Mouse (Mus musculus) embryonic facial prominence, embryonic 15.5 days (tissue): ENCODE measurements around the gene Rfx2. TPM values are rescaled to one million over a fixed set of nuclear protein-coding genes. Genes with fewer than 3 reads are reported as not detected.

Experiments used
- ATAC-seq: fragments of 200-750 bp; cut with Nextera tagmentation; 2 replicates; pipeline ENCODE4 v1.8.0; 2017; ENCODE audit warnings: low read depth, moderate TSS enrichment; ENCODE audit not compliant: insufficient number of reproducible peaks, low FRiP score, low TSS enrichment
- H3K27ac ChIP-seq: fragments of 300-500 bp; sonication (generic); replicated peaks from 2 replicates; pipeline ENCODE4 v1.5.1; 2015; ENCODE audit warnings: mild to moderate bottlenecking, inconsistent platforms
- H3K27me3 ChIP-seq: fragments of 300-500 bp; sonication (generic); 2 replicates; pipeline ENCODE4 v1.6.1; 2015; ENCODE audit warnings: inconsistent platforms
- H3K36me3 ChIP-seq: fragments of 300-500 bp; sonication (generic); 2 replicates; pipeline ENCODE4 v1.6.1; 2015; ENCODE audit warnings: mild to moderate bottlenecking, inconsistent platforms
- H3K4me1 ChIP-seq: fragments of 300-500 bp; sonication (generic); 2 replicates; pipeline ENCODE4 v1.6.1; 2015; ENCODE audit warnings: inconsistent platforms
- H3K4me2 ChIP-seq: fragments of 300-500 bp; sonication (generic); replicated peaks from 2 replicates; pipeline ENCODE4 v1.6.1; 2015; ENCODE audit warnings: mild to moderate bottlenecking, inconsistent platforms
- H3K4me3 ChIP-seq: fragments of 300-500 bp; sonication (generic); replicated peaks from 2 replicates; pipeline ENCODE4 v1.5.1; 2015; ENCODE audit warnings: mild to moderate bottlenecking, inconsistent platforms
- H3K9ac ChIP-seq: fragments of 300-500 bp; sonication (generic); 2 replicates; pipeline ENCODE4 v1.6.1; 2015; ENCODE audit warnings: inconsistent platforms
- H3K9me3 ChIP-seq: fragments of 300-500 bp; sonication (generic); replicated peaks from 2 replicates; pipeline ENCODE4 v1.6.1; 2016; ENCODE audit warnings: inconsistent platforms
- WGBS: fragments of 180-500 bp; shearing (Covaris S2); methylation state at CpG from one replicate; pipeline ENCODE4 v1.1.7; 2015; 5-methylcytosine and 5-hydroxymethylcytosine counted together
- polyA plus RNA-seq: library from polyadenylated mRNA; unstranded; fragments of >200 nt; fragmentation: Nextera tagmentation; extraction: Ambion mirVana; gene quantifications from 2 replicates; pipeline ENCODE4 v1.2.1, GENCODE M21; 2015

Rfx2 gene
- polyA plus RNA-seq, 1 experiment from 2014 or later, result 9.9 TPM

- Histone ChIP-seq H3K27me3 (no peaks in the 10 kb centered on the region), H3K9ac (no peak overlapping the region)
- WGBS, result 76% methylated on average over 13 of the region's 13 CpGs
Measured at GRCm38 (mm10) chr17:56780291-56780978, 50.4 kb downstream of the Rfx2 start.

GRCm38 (mm10) chr17:56778779-56779362 lies 51.9 kb downstream of the Rfx2 start:
- H3K27me3 ChIP-seq, result no peaks in the 10 kb centered on the region
- no peak for ATAC-seq
- H3K9ac ChIP-seq, result no peak overlapping the region
- no peak overlapping the region for H3K4me3 ChIP-seq
- H3K4me1 ChIP-seq, result no peaks in the 10 kb centered on the region
- H3K9me3 ChIP-seq, result no peaks in the 10 kb centered on the region
- H3K36me3 ChIP-seq, result peaks cover 20% of the 10 kb centered on the region; the same call in 1 of the 2 replicates
- H3K4me2 ChIP-seq, result no peak overlapping the region
- no peak overlapping the region for H3K27ac ChIP-seq
- 41% methylated on average over 3 of the region's 3 CpGs for WGBS

More at GRCm38 (mm10) chr17:56780291-56780978, 50.4 kb downstream of the Rfx2 start:
- no peak overlapping the region for H3K27ac ChIP-seq
- no peak overlapping the region for H3K4me2 ChIP-seq
- no peak for ATAC-seq
- no peaks in the 10 kb centered on the region for H3K9me3 ChIP-seq
- peaks cover 20% of the 10 kb centered on the region; the same call in 1 of the 2 replicates for H3K36me3 ChIP-seq
- no peaks in the 10 kb centered on the region for H3K4me1 ChIP-seq
- H3K4me3 ChIP-seq, result no peak overlapping the region

GRCm38 (mm10) chr17:56777568-56777967 lies 53.2 kb downstream of the Rfx2 start:
- peaks cover 20% of the 10 kb centered on the region; the same call in 1 of the 2 replicates for H3K36me3 ChIP-seq
- no peak overlapping the region for H3K9ac ChIP-seq
- H3K27ac ChIP-seq, result no peak overlapping the region
- no peaks in the 10 kb centered on the region for H3K9me3 ChIP-seq
- no peak overlapping the region for H3K4me2 ChIP-seq
- H3K4me3 ChIP-seq, result no peak overlapping the region
- H3K27me3 ChIP-seq, result no peaks in the 10 kb centered on the region
- WGBS, result 89% methylated on average over 11 of the region's 11 CpGs
- H3K4me1 ChIP-seq, result no peaks in the 10 kb centered on the region
- ATAC-seq, result no peak

- H3K9me3 ChIP-seq, result no peaks in the 10 kb centered on the region
- WGBS, result 91% methylated on average over 5 of the region's 5 CpGs
- no peak for ATAC-seq
- H3K9ac ChIP-seq, result no peak within 1 kb of the TSS
- H3K4me3 ChIP-seq, result no peak within 1 kb of the TSS
- H3K36me3 ChIP-seq, result peaks cover 43% of the 10 kb centered on the region
- peaks cover 8% of the 10 kb centered on the region for H3K4me1 ChIP-seq
- H3K4me2 ChIP-seq, result no peak within 1 kb of the TSS
- H3K27me3 ChIP-seq, result no peaks in the 10 kb centered on the region
- no peak within 1 kb of the TSS for H3K27ac ChIP-seq
Measured at GRCm38 (mm10) chr17:56769950-56770349, 60.9 kb downstream of the Rfx2 start, which contains the start of gene Prr22. Prr22 (plus strand) TSS chr17:56770250.

GRCm38 (mm10) chr17:56768941-56769340 lies 61.9 kb downstream of the Rfx2 start:
- Histone ChIP-seq H3K9me3 (no peaks in the 10 kb centered on the region), H3K4me1 (peaks cover 8% of the 10 kb centered on the region), H3K4me3 (no peak overlapping the region), H3K27ac (no peak overlapping the region), H3K9ac (no peak overlapping the region), H3K27me3 (no peaks in the 10 kb centered on the region), H3K4me2 (no peak overlapping the region), H3K36me3 (peaks cover 43% of the 10 kb centered on the region)
- 94% methylated on average over 11 of the region's 11 CpGs for WGBS
- ATAC-seq, result no peak

- Histone ChIP-seq H3K9ac (no peak overlapping the region), H3K27me3 (no peaks in the 10 kb centered on the region), H3K9me3 (no peaks in the 10 kb centered on the region), H3K4me2 (no peak overlapping the region), H3K36me3 (peaks cover 43% of the 10 kb centered on the region), H3K4me1 (peaks cover 15% of the 10 kb centered on the region), H3K4me3 (no peak overlapping the region), H3K27ac (no peak overlapping the region)
- WGBS, result 91% methylated on average over 29 of the region's 29 CpGs
- no peak for ATAC-seq
Measured at GRCm38 (mm10) chr17:56767531-56768135, 63.2 kb downstream of the Rfx2 start.

- Histone ChIP-seq H3K9ac (no peak overlapping the region), H3K27ac (no peak overlapping the region), H3K27me3 (no peaks in the 10 kb centered on the region), H3K9me3 (no peaks in the 10 kb centered on the region), H3K4me1 (peaks cover 22% of the 10 kb centered on the region), H3K4me3 (no peak overlapping the region), H3K36me3 (peaks cover 43% of the 10 kb centered on the region), H3K4me2 (no peak overlapping the region)
- WGBS, result 94% methylated on average over 27 of the region's 27 CpGs
- ATAC-seq, result no peak
Measured at GRCm38 (mm10) chr17:56766631-56767405, 64.0 kb downstream of the Rfx2 start.

- peak overlapping the region; percentile 83 for H3K4me3 ChIP-seq
- H3K27me3 ChIP-seq, result no peaks in the 10 kb centered on the region
- H3K4me1 ChIP-seq, result peaks cover 29% of the 10 kb centered on the region
- peak overlapping the region; percentile 76 for H3K4me2 ChIP-seq
- peaks cover 34% of the 10 kb centered on the region for H3K36me3 ChIP-seq
- peak overlapping the region; percentile 97; the same call in 1 of the 2 replicates for H3K27ac ChIP-seq
- 51% methylated on average over 12 of the region's 12 CpGs for WGBS
- H3K9ac ChIP-seq, result 0 out of 2 replicates have a peak overlapping the region, but pooled peaks have one; percentile 66
- ATAC-seq, result no peak
- H3K9me3 ChIP-seq, result no peaks in the 10 kb centered on the region
Measured at GRCm38 (mm10) chr17:56765431-56765830, 65.4 kb downstream of the Rfx2 start.

GRCm38 (mm10) chr17:56764474-56765354 lies 66.1 kb downstream of the Rfx2 start, which contains the start of gene Dus3l:
Dus3l (plus strand) TSS chr17:56764757.
- peak within 1 kb of the TSS; percentile 66 for H3K9ac ChIP-seq
- H3K4me3 ChIP-seq, result peak within 1 kb of the TSS; percentile 83
- H3K27ac ChIP-seq, result peak within 1 kb of the TSS; percentile 97
- WGBS, result 1% methylated on average over 58 of the region's 58 CpGs
- ATAC-seq, result peak; percentile 88
- no peaks in the 10 kb centered on the region for H3K9me3 ChIP-seq
- peaks cover 29% of the 10 kb centered on the region for H3K4me1 ChIP-seq
- H3K27me3 ChIP-seq, result no peaks in the 10 kb centered on the region
- H3K4me2 ChIP-seq, result peak within 1 kb of the TSS; percentile 76
- H3K36me3 ChIP-seq, result peaks cover 31% of the 10 kb centered on the region

GRCm38 (mm10) chr17:56763741-56764250 lies 67.0 kb downstream of the Rfx2 start:
- Histone ChIP-seq H3K27ac (peak overlapping the region; percentile 97; the same call in 1 of the 2 replicates), H3K27me3 (no peaks in the 10 kb centered on the region), H3K4me1 (peaks cover 30% of the 10 kb centered on the region), H3K4me3 (peak overlapping the region; percentile 83), H3K9ac (no peak overlapping the region), H3K9me3 (no peaks in the 10 kb centered on the region), H3K4me2 (peak overlapping the region; percentile 76), H3K36me3 (peaks cover 22% of the 10 kb centered on the region)
- ATAC-seq, result no peak
- whole genome bisulfite sequencing, result 75% methylated on average over 8 of the region's 8 CpGs
